Mouse (Mus musculus): ENCODE data around the gene Ccl21a. TPM values are rescaled to one million over a fixed set of nuclear protein-coding genes. Genes with fewer than 3 reads are reported as not detected.
"Not testable (repeated sequence)": the region's sequence is repeated elsewhere in the genome, so short reads cannot be mapped to it uniquely, and the experiment has no call there.

Ccl21a gene
- not detected in 2 replicates for total RNA-seq (2017)

GRCm38 (mm10) chr4:42773893-42774292, at the start of gene Ccl21a:
Ccl21a (minus strand) TSS chr4:42773993.
- not testable (repeated sequence) for ATAC-seq (replicated peaks in 1 of 2; ENCODE audit: insufficient read depth in 1 of 2, low FRiP score in 2 of 2, low TSS enrichment in 1 of 2, low read depth in 1 of 2, poor library complexity in 2 of 2, severe bottlenecking in 2 of 2)

DNA sequence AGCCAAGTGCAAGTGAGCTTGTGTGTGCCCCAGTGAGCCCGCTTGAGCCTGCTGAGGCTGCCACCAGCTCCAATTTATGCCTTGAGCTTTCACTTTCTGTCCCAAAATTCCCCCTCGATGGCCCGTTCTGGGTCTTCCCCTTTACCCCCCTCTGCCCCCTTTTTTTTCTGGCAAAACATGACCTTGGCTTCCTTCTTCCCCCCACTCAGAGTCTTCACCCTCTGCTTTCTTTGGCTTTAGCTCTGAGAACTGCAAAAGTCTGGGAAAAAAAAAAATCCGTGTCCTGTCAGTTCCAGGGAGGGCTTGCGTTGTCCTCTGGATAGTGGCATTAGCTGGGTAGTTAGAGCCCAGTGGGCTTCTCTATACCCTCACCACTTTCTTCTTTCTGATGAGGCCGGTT, 17.3 kb downstream of the Ccl21a start, which contains the start of gene Ccl19:
Ccl19 (minus strand) TSS at position 101 of the 400 bp plus-strand sequence.
- ATAC-seq (replicated peaks in 1 of 2; ENCODE audit: insufficient read depth in 1 of 2, low FRiP score in 2 of 2, low TSS enrichment in 1 of 2, low read depth in 1 of 2, poor library complexity in 2 of 2, severe bottlenecking in 2 of 2): not testable (repeated sequence)

GRCm38 (mm10) chr4:42735245-42735644, 38.5 kb downstream of the Ccl21a start, which contains the start of gene 4930578G10Rik:
4930578G10Rik (plus strand) TSS chr4:42735545.
- not testable (repeated sequence) for ATAC-seq (replicated peaks in 1 of 2; ENCODE audit: insufficient read depth in 1 of 2, low FRiP score in 2 of 2, low TSS enrichment in 1 of 2, low read depth in 1 of 2, poor library complexity in 2 of 2, severe bottlenecking in 2 of 2)

Other genes starting within 250 kb of the Ccl21a start
- 0.30 TPM in 1 of 2 replicates, not detected in the other for gene Fam205a2, start 245.8 kb downstream of the Ccl21a start, total RNA-seq (2017)
- not detected in 2 replicates for gene Gm10591, start 161.8 kb downstream of the Ccl21a start, total RNA-seq (2017)
- 0.88 TPM in 1 of 2 replicates, not detected in the other for gene Gm2564, start 144.3 kb downstream of the Ccl21a start, total RNA-seq (2017)
- gene Ccl27b, start 118.7 kb downstream of the Ccl21a start, total RNA-seq (2017): not detected in 2 replicates
- not detected in 2 replicates for gene Il11ra2, start 112.1 kb downstream of the Ccl21a start, total RNA-seq (2017)
- gene 4930578G10Rik, start 38.4 kb downstream of the Ccl21a start, total RNA-seq (2017): not detected in 2 replicates
- not detected in 2 replicates for gene Ccl19, start 17.4 kb downstream of the Ccl21a start, total RNA-seq (2017)
- not detected in 2 replicates for gene Fam205a1, start 79.9 kb upstream of the Ccl21a start, total RNA-seq (2017)
- gene Gm12394, start 82.8 kb upstream of the Ccl21a start, total RNA-seq (2017): not detected in 2 replicates
- gene Fam205c, start 100.2 kb upstream of the Ccl21a start, total RNA-seq (2017): not detected in 2 replicates
- not detected in 2 replicates for gene Phf24, start 142.7 kb upstream of the Ccl21a start, total RNA-seq (2017)
- 0.65 and 1.3 TPM in 2 replicates for gene Dnajb5, start 175.8 kb upstream of the Ccl21a start, total RNA-seq (2017)
- 2.6 TPM in 1 of 2 replicates, not detected in the other for gene 1700022I11Rik, start 195.6 kb upstream of the Ccl21a start, total RNA-seq (2017)
- gene Vcp, start 226.5 kb upstream of the Ccl21a start, total RNA-seq (2017): 275 and 278 TPM in 2 replicates
- 13.8 and 25.6 TPM in 2 replicates for gene Fancg, start 236.5 kb upstream of the Ccl21a start, total RNA-seq (2017)

Measured in hematopoietic stem cell, adult 5-6 weeks (primary cell).